Mouse (Mus musculus) hindbrain, embryonic 15.5 days (tissue): ENCODE measurements around the gene Nutf2. TPM values are rescaled to one million over a fixed set of nuclear protein-coding genes. Genes with fewer than 3 reads are reported as not detected.

Source experiments
- ATAC-seq: fragments of 200-750 bp; cut with Nextera tagmentation; 2 replicates; pipeline ENCODE4 v1.8.0; 2017; ENCODE audit warnings: low read depth, moderate number of reproducible peaks, moderate TSS enrichment; ENCODE audit not compliant: low FRiP score
- H3K27ac ChIP-seq: fragments of 300-500 bp; sonication (generic); replicated peaks from 2 replicates; pipeline ENCODE4 v1.5.1; 2015; ENCODE audit warnings: mild to moderate bottlenecking, inconsistent platforms
- H3K27me3 ChIP-seq: fragments of 300-500 bp; sonication (generic); 2 replicates; pipeline ENCODE4 v1.6.1; 2015; ENCODE audit warnings: control low read depth, inconsistent platforms
- H3K36me3 ChIP-seq: fragments of 300-500 bp; sonication (generic); 2 replicates; pipeline ENCODE4 v1.6.1; 2015; ENCODE audit warnings: control low read depth, inconsistent platforms
- H3K4me1 ChIP-seq: fragments of 300-500 bp; sonication (generic); replicated peaks from 2 replicates; pipeline ENCODE4 v1.6.1; 2015; ENCODE audit warnings: control low read depth, inconsistent platforms
- H3K4me2 ChIP-seq: fragments of 300-500 bp; sonication (generic); 2 replicates; pipeline ENCODE4 v1.6.1; 2015; ENCODE audit warnings: moderate library complexity, mild to moderate bottlenecking, inconsistent platforms
- H3K4me3 ChIP-seq: fragments of 300-500 bp; sonication (generic); 2 replicates; pipeline ENCODE4 v1.5.1; 2015; ENCODE audit warnings: mild to moderate bottlenecking, inconsistent platforms
- H3K9ac ChIP-seq: fragments of 300-500 bp; sonication (generic); 2 replicates; pipeline ENCODE4 v1.6.1; 2015; ENCODE audit warnings: inconsistent platforms
- H3K9me3 ChIP-seq: fragments of 300-500 bp; sonication (generic); 2 replicates; pipeline ENCODE4 v1.6.1; 2016; ENCODE audit warnings: control low read depth, inconsistent platforms
- WGBS: fragments of 180-500 bp; shearing (Covaris S2); methylation state at CpG from one replicate; pipeline ENCODE4 v1.1.7; 2015; 5-methylcytosine and 5-hydroxymethylcytosine counted together
- polyA plus RNA-seq: library from polyadenylated mRNA; unstranded; fragments of >200 nt; fragmentation: Nextera tagmentation; extraction: Ambion mirVana; gene quantifications from 2 replicates; pipeline ENCODE4 v1.2.1, GENCODE M21; 2015

The Nutf2 gene
- polyA plus RNA-seq, 1 experiment from 2014 or later = 157 TPM

GRCm38 (mm10) chr8:105897801-105898480, 37.6 kb downstream of the Nutf2 start:
- 87% methylated on average over 9 of the region's 9 CpGs for WGBS
- Histone ChIP-seq H3K27me3 (no peaks in the 10 kb centered on the region), H3K4me3 (no peak overlapping the region), H3K36me3 (peaks cover 6% of the 10 kb centered on the region; the same call in 1 of the 2 replicates), H3K4me2 (no peak overlapping the region), H3K9ac (no peak overlapping the region), H3K4me1 (peaks cover 15% of the 10 kb centered on the region), H3K9me3 (no peaks in the 10 kb centered on the region), H3K27ac (no peak overlapping the region)
- no peak for ATAC-seq

GRCm38 (mm10) chr8:105900180-105900940, 40.0 kb downstream of the Nutf2 start, which contains the start of gene Pskh1:
TSS of gene Pskh1 (plus strand) at chr8:105900441.
- Histone ChIP-seq H3K4me1 (peaks cover 9% of the 10 kb centered on the region), H3K9ac (peak within 1 kb of the TSS; percentile 99), H3K4me2 (peak within 1 kb of the TSS; percentile 75), H3K27me3 (no peaks in the 10 kb centered on the region), H3K9me3 (no peaks in the 10 kb centered on the region), H3K4me3 (peak within 1 kb of the TSS; percentile 84), H3K27ac (peak within 1 kb of the TSS; percentile 85), H3K36me3 (no peaks in the 10 kb centered on the region)
- WGBS = under 1% methylated on average over 68 of the region's 68 CpGs
- peak; percentile 96 for ATAC-seq

- H3K4me1 ChIP-seq = peaks cover 9% of the 10 kb centered on the region
- H3K36me3 ChIP-seq = no peaks in the 10 kb centered on the region
- no peak for ATAC-seq
- H3K27ac ChIP-seq = peak overlapping the region; percentile 85
- no peaks in the 10 kb centered on the region for H3K9me3 ChIP-seq
- H3K4me3 ChIP-seq = peak overlapping the region; percentile 84
- 44% methylated on average over 16 of the region's 16 CpGs for WGBS
- H3K9ac ChIP-seq = peak overlapping the region; percentile 99
- no peaks in the 10 kb centered on the region for H3K27me3 ChIP-seq
- H3K4me2 ChIP-seq = peak overlapping the region; percentile 75
Measured at GRCm38 (mm10) chr8:105900941-105901616, 40.7 kb downstream of the Nutf2 start.

- H3K4me1 ChIP-seq = no peaks in the 10 kb centered on the region
- ATAC-seq = no peak
- H3K36me3 ChIP-seq = 0 out of 2 replicates have a peak, but pooled peaks cover 5% of the 10 kb centered on the region
- no peak overlapping the region for H3K4me2 ChIP-seq
- no peak overlapping the region for H3K27ac ChIP-seq
- H3K9ac ChIP-seq = no peak overlapping the region
- H3K27me3 ChIP-seq = no peaks in the 10 kb centered on the region
- H3K9me3 ChIP-seq = no peaks in the 10 kb centered on the region
- WGBS = 82% methylated on average over 3 of the region's 3 CpGs
- H3K4me3 ChIP-seq = no peak overlapping the region
Measured at GRCm38 (mm10) chr8:105919390-105919789, 59.0 kb downstream of the Nutf2 start.

- Histone ChIP-seq H3K4me2 (no peak overlapping the region), H3K36me3 (no peaks in the 10 kb centered on the region), H3K9ac (no peak overlapping the region), H3K4me3 (no peak overlapping the region), H3K9me3 (no peaks in the 10 kb centered on the region), H3K27ac (no peak overlapping the region), H3K4me1 (no peaks in the 10 kb centered on the region), H3K27me3 (no peaks in the 10 kb centered on the region)
- no peak for ATAC-seq
- 71% methylated on average over 3 of the region's 3 CpGs for WGBS
Measured at GRCm38 (mm10) chr8:105925123-105925522, 64.7 kb downstream of the Nutf2 start.

Other genes with a start within 250 kb of the Nutf2 start
- 100 and 101 TPM in 2 replicates for gene Ctcf, start 224.0 kb upstream of the Nutf2 start, polyA plus RNA-seq
- gene Agrp, start 223.2 kb upstream of the Nutf2 start, polyA plus RNA-seq = 0.56 and 0.80 TPM in 2 replicates
- gene Carmil2, start 174.3 kb upstream of the Nutf2 start, polyA plus RNA-seq = 23.5 and 28.7 TPM in 2 replicates
- gene Acd, start 159.5 kb upstream of the Nutf2 start, polyA plus RNA-seq = 85.1 and 92.6 TPM in 2 replicates
- gene Pard6a, start 159.4 kb upstream of the Nutf2 start, polyA plus RNA-seq = 55.1 and 57.1 TPM in 2 replicates
- gene 4933405L10Rik, start 152.9 kb upstream of the Nutf2 start, polyA plus RNA-seq = 0.20 and 0.23 TPM in 2 replicates
- 15.7 and 16.6 TPM in 2 replicates for gene Enkd1, start 152.4 kb upstream of the Nutf2 start, polyA plus RNA-seq
- 81.2 and 88.3 TPM in 2 replicates for gene Gfod2, start 101.9 kb upstream of the Nutf2 start, polyA plus RNA-seq
- gene Ranbp10, start 33.2 kb upstream of the Nutf2 start, polyA plus RNA-seq = 10.7 and 11.7 TPM in 2 replicates
- gene Tsnaxip1, start 32.8 kb upstream of the Nutf2 start, polyA plus RNA-seq = 0.62 and 1.1 TPM in 2 replicates
- 52.2 and 56.9 TPM in 2 replicates for gene Cenpt, start 7.3 kb upstream of the Nutf2 start, polyA plus RNA-seq
- gene Thap11, start 5.4 kb upstream of the Nutf2 start, polyA plus RNA-seq = 54.9 and 56.3 TPM in 2 replicates
- 50.1 and 52.2 TPM in 2 replicates for gene Edc4, start 20.3 kb downstream of the Nutf2 start, polyA plus RNA-seq
- 0.45 and 0.49 TPM in 2 replicates for gene Nrn1l, start 33.0 kb downstream of the Nutf2 start, polyA plus RNA-seq
- gene Pskh1, start 39.9 kb downstream of the Nutf2 start, polyA plus RNA-seq = 11.0 and 11.8 TPM in 2 replicates
- 3.4 and 4.7 TPM in 2 replicates for gene Ctrl, start 73.3 kb downstream of the Nutf2 start, polyA plus RNA-seq
- 74.7 and 75.2 TPM in 2 replicates for gene Psmb10, start 77.9 kb downstream of the Nutf2 start, polyA plus RNA-seq
- 4.5 and 5.0 TPM in 2 replicates for gene Lcat, start 82.8 kb downstream of the Nutf2 start, polyA plus RNA-seq
- 11.9 and 12.9 TPM in 2 replicates for gene Slc12a4, start 105.5 kb downstream of the Nutf2 start, polyA plus RNA-seq
- gene Dpep3, start 118.8 kb downstream of the Nutf2 start, polyA plus RNA-seq = not detected in 2 replicates
- gene Dus2, start 130.8 kb downstream of the Nutf2 start, polyA plus RNA-seq = 27.2 and 29.6 TPM in 2 replicates
- 0.20 TPM in 1 of 2 replicates, not detected in the other for gene Dpep2nb, start 145.4 kb downstream of the Nutf2 start, polyA plus RNA-seq
- gene Ddx28, start 151.3 kb downstream of the Nutf2 start, polyA plus RNA-seq = 20.0 and 20.9 TPM in 2 replicates
- 3.0 and 3.7 TPM in 2 replicates for gene Nfatc3, start 198.3 kb downstream of the Nutf2 start, polyA plus RNA-seq